Comparison of ENCODE assay signal across 19 mouse cellular contexts in genomic region chr1:173977622-173978021, GRCm38 (mm10). TPM values are rescaled to one million over a fixed set of nuclear protein-coding genes. Genes with fewer than 3 reads are reported as not detected.
"Had no signal": no experiment of that assay in that cellular context is flagged by ENCODE, and none has a peak within 500 bp of the region (broad histone marks: within the 10 kb centered on the region; RNA-seq: fewer than 3 reads in every experiment).

No protein-coding gene starts in this region.

- H3K4me2 ChIP-seq: limb, embryonic 12.5 days; liver, embryonic 13.5 days; lung, embryonic 15.5 days; midbrain, embryonic 13.5 days; neural tube, embryonic 12.5 days had no signal

- H3K4me1 ChIP-seq: limb, embryonic 12.5 days; liver, embryonic 13.5 days; lung, embryonic 15.5 days; midbrain, embryonic 13.5 days; neural tube, embryonic 12.5 days had no signal

- H3K36me3 ChIP-seq: limb, embryonic 12.5 days; liver, embryonic 13.5 days; lung, embryonic 15.5 days; midbrain, embryonic 13.5 days; neural tube, embryonic 12.5 days had no signal

- H3K9me3 ChIP-seq: limb, embryonic 12.5 days; liver, embryonic 13.5 days; lung, embryonic 15.5 days; midbrain, embryonic 13.5 days; neural tube, embryonic 12.5 days had no signal

- H3K27ac ChIP-seq: layer of hippocampus, adult 2 months; limb, embryonic 12.5 days; liver, embryonic 13.5 days; lung, embryonic 15.5 days; macrophage; midbrain, embryonic 13.5 days; neural tube, embryonic 12.5 days had no signal

- ATAC-seq: liver, postnatal 0 days; midbrain, embryonic 13.5 days had no signal

- H3K9ac ChIP-seq: limb, embryonic 12.5 days; liver, embryonic 13.5 days; liver, postnatal 0 days; lung, embryonic 15.5 days; midbrain, embryonic 13.5 days; neural tube, embryonic 12.5 days had no signal

- DNase-seq: kidney, adult 18-20 months; kidney, postnatal 10 days; kidney, postnatal 4 days; liver; liver, embryonic 13.5 days; liver, postnatal 0 days; lung, postnatal 14 days; right cerebral cortex, postnatal 14 days; thymus, postnatal 25 days had no signal

- H3K4me3 ChIP-seq: layer of hippocampus, adult 2 months; limb, embryonic 12.5 days; liver, embryonic 13.5 days; lung, embryonic 15.5 days; midbrain, embryonic 13.5 days; neural tube, embryonic 12.5 days had no signal

- H3K27me3 ChIP-seq: limb, embryonic 12.5 days; liver, embryonic 13.5 days; lung, embryonic 15.5 days; midbrain, embryonic 13.5 days; neural tube, embryonic 12.5 days had no signal

RNA-seq across cellular contexts. Expression of gene Ifi202b, which starts 4.9 kb away (rescaled TPM):
- total RNA-seq: layer of hippocampus, adult 2 months; layer of hippocampus, postnatal 10 days; left cerebral cortex, postnatal 36 days had no signal
- polyA plus RNA-seq: kidney, embryonic 14.5 days; limb, embryonic 12.5 days; liver, embryonic 13.5 days; liver, postnatal 0 days; lung, embryonic 15.5 days; macrophage; midbrain, embryonic 13.5 days; neural tube, embryonic 12.5 days; urinary bladder, adult 2 months had no signal

RNA-seq across cellular contexts. Expression of gene Ifi205, which starts 54.0 kb away (rescaled TPM):
- total RNA-seq: left cerebral cortex, postnatal 36 days had no signal
- polyA plus RNA-seq: kidney, embryonic 14.5 days; midbrain, embryonic 13.5 days; neural tube, embryonic 12.5 days had no signal
